Mouse (Mus musculus) lung, embryonic 14.5 days (tissue): ENCODE measurements at regions not wholly inside any gene's neighbourhood (a gene's known extent, or its start where the extent isn't known, plus 50 kb on each side); places are given as distances from the start of the nearest gene placed in this dataset.
A peak's percentile ranks its signal among the peaks of the same experiment; 100 is the strongest.

ENCODE experiments used
- ATAC-seq: fragments of 200-750 bp; cut with Nextera tagmentation; 2 replicates; pipeline ENCODE4 v1.8.0; 2017; ENCODE audit warnings: mild to moderate bottlenecking, moderate TSS enrichment, moderate library complexity; ENCODE audit not compliant: insufficient read depth
- DNase-seq: peaks from one replicate; pipeline ENCODE4 v3.0.0-alpha.2; 2015
- H3K27ac ChIP-seq: fragments of 300-500 bp; sonication (generic); 2 replicates; pipeline ENCODE4 v1.5.1; 2014; ENCODE audit warnings: low read depth, mild to moderate bottlenecking, moderate library complexity
- H3K27me3 ChIP-seq: fragments of 300-500 bp; sonication (generic); 2 replicates; pipeline ENCODE4 v1.6.1; 2014; ENCODE audit warnings: low read length, control low read depth; ENCODE audit not compliant: insufficient read depth
- H3K36me3 ChIP-seq: fragments of 300-500 bp; sonication (generic); 2 replicates; pipeline ENCODE4 v1.6.1; 2014; ENCODE audit warnings: control low read depth; ENCODE audit not compliant: insufficient read depth
- H3K4me1 ChIP-seq: fragments of 300-500 bp; sonication (generic); 2 replicates; pipeline ENCODE4 v1.6.1; 2014; ENCODE audit warnings: antibody characterized with exemption, control low read depth; ENCODE audit not compliant: insufficient read depth
- H3K4me2 ChIP-seq: fragments of 300-500 bp; sonication (generic); 2 replicates; pipeline ENCODE4 v1.6.1; 2014; ENCODE audit warnings: mild to moderate bottlenecking
- H3K4me3 ChIP-seq: fragments of 300-500 bp; sonication (generic); 2 replicates; pipeline ENCODE4 v1.5.1; 2014; ENCODE audit warnings: low read depth, low read length
- H3K9ac ChIP-seq: fragments of 300-500 bp; sonication (generic); 2 replicates; pipeline ENCODE4 v1.6.1; 2014
- H3K9me3 ChIP-seq: fragments of 300-500 bp; sonication (generic); 2 replicates; pipeline ENCODE4 v1.6.1; 2016; ENCODE audit warnings: low read depth, low read length, control low read depth
- CTCF ChIP-seq: IDR thresholded peaks from 2 replicates; pipeline ENCODE4 v1.5.1; 2016; ENCODE audit warnings: antibody characterized with exemption, low read depth
- WGBS: fragments of 180-500 bp; shearing (Covaris S2); extraction: QIAGEN DNeasy Blood & Tissue Kit; methylation state at CpG from one replicate; pipeline ENCODE4 v1.1.7; 2014; 5-methylcytosine and 5-hydroxymethylcytosine counted together

- Histone ChIP-seq H3K36me3 (no peaks in the 10 kb centered on the region), H3K4me2 (no peak overlapping the region), H3K9me3 (no peaks in the 10 kb centered on the region), H3K4me3 (no peak overlapping the region), H3K9ac (no peak overlapping the region), H3K27ac (peak overlapping the region; percentile 60; the same call in 1 of the 2 replicates), H3K4me1 (peaks cover 7% of the 10 kb centered on the region), H3K27me3 (no peaks in the 10 kb centered on the region)
- ATAC-seq (no peak), DNase-seq (peak; percentile 23)
- 41% methylated on average over 7 of the region's 7 CpGs for WGBS
- no peak for TF ChIP-seq CTCF
Observed at GRCm38 (mm10) chr2:51015360-51016128, 133.4 kb downstream of the Rnd3 start.

DNA sequence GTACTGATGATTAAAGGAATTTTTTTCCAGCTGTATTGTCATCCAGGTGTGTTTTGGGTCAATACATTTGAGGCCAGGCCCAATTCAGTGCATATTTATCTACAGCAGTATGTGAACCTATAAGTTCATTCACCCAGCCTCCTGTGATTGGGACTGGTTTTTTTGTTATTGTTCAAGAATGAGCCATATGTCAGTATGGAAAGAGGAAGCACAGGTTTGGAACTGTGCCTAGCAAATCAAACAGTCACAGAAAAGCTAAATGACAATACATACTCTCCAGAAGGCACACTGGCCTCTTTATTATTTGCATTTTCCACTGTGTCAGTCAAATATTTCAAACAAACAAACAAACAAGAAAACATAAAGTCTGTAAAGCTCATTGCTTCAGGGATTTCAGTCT lies 134.7 kb downstream of the Rnd3 start:
- no peak overlapping the region for H3K4me3 ChIP-seq
- no peak overlapping the region for H3K27ac ChIP-seq
- H3K36me3 ChIP-seq: no peaks in the 10 kb centered on the region
- ATAC-seq (no peak), DNase-seq (peak; percentile 8)
- H3K9me3 ChIP-seq: no peaks in the 10 kb centered on the region
- H3K4me2 ChIP-seq: no peak overlapping the region
- no peaks in the 10 kb centered on the region for H3K27me3 ChIP-seq
- H3K4me1 ChIP-seq: peaks cover 7% of the 10 kb centered on the region
- H3K9ac ChIP-seq: no peak overlapping the region
- no peak for TF ChIP-seq CTCF

- no peak overlapping the region for H3K27ac ChIP-seq
- H3K9me3 ChIP-seq: no peaks in the 10 kb centered on the region
- no peaks in the 10 kb centered on the region for H3K36me3 ChIP-seq
- 59% methylated on average over 2 of the region's 2 CpGs for WGBS
- ATAC-seq: no peak
- no peaks in the 10 kb centered on the region for H3K27me3 ChIP-seq
- H3K4me2 ChIP-seq: no peak overlapping the region
- H3K4me1 ChIP-seq: peaks cover 8% of the 10 kb centered on the region
- no peak for DNase-seq
- no peak overlapping the region for H3K9ac ChIP-seq
- H3K4me3 ChIP-seq: no peak overlapping the region
- no peak for TF ChIP-seq CTCF
Observed at GRCm38 (mm10) chr2:51013090-51013489, 135.8 kb downstream of the Rnd3 start.

- Histone ChIP-seq H3K27me3 (no peaks in the 10 kb centered on the region), H3K36me3 (no peaks in the 10 kb centered on the region), H3K4me3 (no peak overlapping the region), H3K4me2 (no peak overlapping the region), H3K4me1 (0 out of 2 replicates have a peak, but pooled peaks cover 2% of the 10 kb centered on the region), H3K27ac (no peak overlapping the region), H3K9ac (no peak overlapping the region), H3K9me3 (no peaks in the 10 kb centered on the region)
- ATAC-seq (no peak), DNase-seq (peak; percentile 26)
- 56% methylated on average over 2 of the region's 2 CpGs for WGBS
- no peak for TF ChIP-seq CTCF
Observed at GRCm38 (mm10) chr2:51008251-51008533, 140.7 kb downstream of the Rnd3 start.

- H3K4me1 ChIP-seq: 0 out of 2 replicates have a peak, but pooled peaks cover 2% of the 10 kb centered on the region
- no peaks in the 10 kb centered on the region for H3K27me3 ChIP-seq
- H3K27ac ChIP-seq: no peak overlapping the region
- H3K9me3 ChIP-seq: no peaks in the 10 kb centered on the region
- no peak overlapping the region for H3K4me3 ChIP-seq
- no peak for TF ChIP-seq CTCF
- no peaks in the 10 kb centered on the region for H3K36me3 ChIP-seq
- no peak overlapping the region for H3K4me2 ChIP-seq
- WGBS: 50% methylated on average over 11 of the region's 11 CpGs
- no peak overlapping the region for H3K9ac ChIP-seq
- DNase-seq (peak; percentile 12), ATAC-seq (no peak; the same call in 1 of the 2 replicates)
Observed at GRCm38 (mm10) chr2:51007409-51008250, 141.3 kb downstream of the Rnd3 start.

GRCm38 (mm10) chr2:51006818-51007217 lies 142.1 kb downstream of the Rnd3 start:
- TF ChIP-seq CTCF: no peak
- DNase-seq: peak; percentile 5
- Histone ChIP-seq H3K4me2 (no peak overlapping the region), H3K4me3 (no peak overlapping the region), H3K27ac (no peak overlapping the region), H3K9me3 (no peaks in the 10 kb centered on the region), H3K9ac (no peak overlapping the region), H3K36me3 (no peaks in the 10 kb centered on the region), H3K4me1 (0 out of 2 replicates have a peak, but pooled peaks cover 2% of the 10 kb centered on the region), H3K27me3 (no peaks in the 10 kb centered on the region)
- ATAC-seq: no peak
- WGBS: 65% methylated on average over 3 of the region's 3 CpGs

DNA sequence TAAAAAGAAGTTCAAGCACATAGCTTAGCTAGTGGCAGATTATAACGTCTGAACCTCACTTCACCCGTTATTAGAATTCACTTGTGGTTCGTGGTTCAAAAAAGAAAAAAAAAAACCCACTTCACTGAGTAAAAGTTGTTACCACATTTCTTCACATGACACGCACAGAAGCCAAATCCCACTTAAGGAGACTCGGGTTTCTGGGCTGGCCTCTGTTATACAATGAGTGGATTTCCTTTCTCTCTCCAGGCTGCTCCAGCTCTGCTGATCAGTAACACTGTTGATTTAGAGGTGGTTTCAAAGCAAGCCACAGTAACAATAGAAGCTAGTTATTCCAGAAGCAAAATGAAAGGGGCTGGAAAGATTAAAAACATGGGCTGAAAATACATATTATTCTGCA lies 147.4 kb downstream of the Rnd3 start:
- Histone ChIP-seq H3K9me3 (no peaks in the 10 kb centered on the region), H3K36me3 (no peaks in the 10 kb centered on the region), H3K4me2 (no peak overlapping the region), H3K4me1 (no peaks in the 10 kb centered on the region), H3K4me3 (no peak overlapping the region), H3K9ac (no peak overlapping the region), H3K27me3 (no peaks in the 10 kb centered on the region), H3K27ac (no peak overlapping the region)
- no peak for ATAC-seq
- no peak for TF ChIP-seq CTCF
- no peak for DNase-seq
- 46% methylated on average over 5 of the region's 5 CpGs for WGBS
